Mouse (Mus musculus) left cerebral cortex, adult 2 months (tissue): ENCODE results near the gene Acot7. TPM values are rescaled to one million over a fixed set of nuclear protein-coding genes. Genes with fewer than 3 reads are reported as not detected.

ENCODE experiments used
- DNase-seq, 2 experiments: peaks; one replicate each; pipeline ENCODE4 v3.0.0; 2021 to 2022; ENCODE audit warnings: low spot score in 2 of 2, mixed read lengths in 1 of 2; ENCODE audit errors: extremely low spot score in 1 of 2
- H3K27ac ChIP-seq: fragments of 200-600 bp; 2 replicates; pipeline ENCODE4 v1.8.1; 2022
- H3K4me3 ChIP-seq: fragments of 200-600 bp; 2 replicates; pipeline ENCODE4 v1.8.1; 2022
- CTCF ChIP-seq: fragments of 200-600 bp; IDR thresholded peaks from 2 replicates; pipeline ENCODE4 v1.8.1; 2022; ENCODE audit warnings: antibody characterized with exemption, mild to moderate bottlenecking, moderate library complexity
- intact Hi-C: fragments of 180-260 bp; cut with DNase I; formaldehyde crosslinking; loops from one replicate; pipeline ENCODE4 v1.15.1; 2025
- total RNA-seq, 2 experiments: library from RNA; stranded (reverse); gene quantifications; 2 replicates each; pipeline ENCODE4 v1.2.3; 2021

Gene Acot7
- total RNA-seq, 2 experiments from 2014 or later = 300 to 307 TPM

DNA sequence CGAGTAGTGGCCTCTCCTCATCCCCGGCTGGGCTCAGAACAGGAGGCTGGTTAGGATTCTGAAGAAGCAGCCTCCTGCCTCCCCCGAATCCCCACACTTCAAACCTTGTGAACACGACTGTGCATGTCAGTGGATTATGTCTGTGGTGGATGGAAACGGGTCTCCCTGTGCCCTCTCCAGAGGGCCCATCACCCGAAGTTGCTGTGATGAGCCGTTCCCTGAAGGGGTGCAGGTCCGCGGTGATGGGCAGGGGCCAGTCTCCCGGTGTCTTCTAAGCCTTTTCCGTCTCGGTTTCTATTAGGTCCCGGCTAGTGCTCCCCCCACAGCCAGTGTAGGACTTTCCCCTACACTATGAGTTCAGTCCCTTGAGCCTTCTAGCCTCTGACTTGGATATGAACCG, 120.9 kb downstream of the Acot7 start:
- H3K27ac ChIP-seq = no peak overlapping the region
- intact Hi-C loops = no loop called here
- H3K4me3 ChIP-seq = no peak overlapping the region
- no peak for TF ChIP-seq CTCF
- DNase-seq = no peak

DNA sequence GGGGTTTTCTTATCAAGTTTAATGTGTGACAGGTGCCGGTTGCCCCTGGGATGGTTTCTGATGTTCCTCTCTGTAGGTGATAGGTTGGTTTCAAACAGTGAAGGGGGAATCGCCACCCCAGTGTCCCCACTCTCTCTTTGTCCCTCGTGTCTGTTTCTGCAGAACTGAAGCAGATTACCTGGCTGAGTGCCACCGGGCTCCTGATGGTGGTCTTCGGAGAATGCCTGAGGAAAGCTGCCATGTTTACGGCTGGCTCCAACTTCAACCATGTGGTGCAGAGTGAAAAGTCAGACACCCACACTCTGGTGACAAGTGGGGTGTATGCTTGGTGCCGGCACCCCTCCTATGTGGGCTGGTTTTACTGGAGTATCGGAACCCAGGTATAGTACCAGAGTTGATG, 122.4 kb downstream of the Acot7 start:
- no peak overlapping the region for H3K27ac ChIP-seq
- TF ChIP-seq CTCF = no peak
- DNase-seq = no peak
- no peak overlapping the region for H3K4me3 ChIP-seq
- intact Hi-C loops = no loop called here

DNA sequence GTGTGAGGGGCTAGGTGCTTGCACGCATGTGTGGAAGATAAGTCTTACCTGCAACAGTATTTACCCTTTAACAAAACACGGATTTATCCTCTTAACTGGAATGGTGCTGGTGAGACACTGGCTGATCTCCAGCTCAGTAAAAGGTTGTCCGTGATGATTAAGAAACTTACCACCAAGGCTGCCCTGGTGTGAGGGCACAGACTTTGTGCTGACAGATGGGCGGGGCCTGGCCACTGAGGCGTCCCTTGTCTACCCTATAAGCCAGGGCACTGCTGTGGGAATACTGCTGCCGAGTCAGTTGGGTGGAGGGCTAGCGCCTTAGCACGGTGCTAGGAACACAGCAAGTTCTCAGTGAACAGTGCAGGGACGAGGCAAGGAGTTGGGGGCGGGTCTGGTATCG, 124.1 kb downstream of the Acot7 start:
- intact Hi-C loops = no loop called here
- no peak for TF ChIP-seq CTCF
- DNase-seq = no peak
- Histone ChIP-seq H3K4me3 (no peak overlapping the region), H3K27ac (no peak overlapping the region)

GRCm38 (mm10) chr4:152303172-152303571, 125.2 kb downstream of the Acot7 start:
- Histone ChIP-seq H3K27ac (no peak overlapping the region), H3K4me3 (no peak overlapping the region)
- intact Hi-C loops = no loop called here
- TF ChIP-seq CTCF = no peak
- no peak for DNase-seq

DNA sequence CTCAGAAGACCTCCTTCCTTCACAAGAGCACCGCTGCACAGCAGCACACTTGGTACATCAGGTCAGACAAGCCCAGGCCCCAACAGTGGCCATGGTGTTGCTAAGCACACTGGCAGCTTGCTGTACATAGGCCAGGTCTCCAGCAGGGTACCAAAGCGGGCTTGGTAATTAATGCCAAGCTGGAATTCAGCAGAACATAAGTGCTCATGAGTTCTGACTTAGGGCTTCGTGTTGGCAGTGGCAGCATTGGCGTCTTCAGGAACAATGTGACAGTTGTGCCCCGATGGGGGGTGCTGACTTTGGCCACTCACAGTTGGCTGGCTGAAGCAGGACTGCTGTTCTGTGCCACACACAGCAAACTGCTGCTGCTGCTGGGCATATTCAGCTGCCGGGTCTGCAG, 126.8 kb downstream of the Acot7 start:
- intact Hi-C loops = no loop called here
- no peak overlapping the region for H3K4me3 ChIP-seq
- TF ChIP-seq CTCF = no peak
- DNase-seq = no peak
- no peak overlapping the region for H3K27ac ChIP-seq

DNA sequence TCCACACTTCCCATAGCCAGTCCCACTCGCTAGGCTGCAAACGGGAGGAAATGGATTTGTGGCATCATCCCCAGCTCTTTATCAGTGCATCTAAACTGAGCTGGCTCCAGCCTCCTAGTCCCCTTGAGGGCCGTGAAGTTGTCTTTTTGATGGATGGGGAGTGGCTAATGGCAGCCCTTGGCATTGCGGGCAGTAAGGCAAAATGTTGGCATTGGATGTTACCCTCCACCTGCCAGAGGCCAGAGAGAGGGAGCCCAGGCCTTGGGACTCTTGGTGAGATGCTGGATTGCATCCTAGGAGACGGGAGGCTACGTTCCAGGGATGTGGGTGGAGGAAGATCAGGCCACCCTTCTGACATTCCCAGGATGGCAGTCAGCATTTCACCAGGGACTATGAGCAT, 128.1 kb downstream of the Acot7 start:
- intact Hi-C loops = no loop called here
- H3K4me3 ChIP-seq = no peak overlapping the region
- no peak overlapping the region for H3K27ac ChIP-seq
- TF ChIP-seq CTCF = no peak
- no peak for DNase-seq

GRCm38 (mm10) chr4:152307542-152307941, 129.6 kb downstream of the Acot7 start:
- intact Hi-C loops = no loop called here
- TF ChIP-seq CTCF = no peak

DNA sequence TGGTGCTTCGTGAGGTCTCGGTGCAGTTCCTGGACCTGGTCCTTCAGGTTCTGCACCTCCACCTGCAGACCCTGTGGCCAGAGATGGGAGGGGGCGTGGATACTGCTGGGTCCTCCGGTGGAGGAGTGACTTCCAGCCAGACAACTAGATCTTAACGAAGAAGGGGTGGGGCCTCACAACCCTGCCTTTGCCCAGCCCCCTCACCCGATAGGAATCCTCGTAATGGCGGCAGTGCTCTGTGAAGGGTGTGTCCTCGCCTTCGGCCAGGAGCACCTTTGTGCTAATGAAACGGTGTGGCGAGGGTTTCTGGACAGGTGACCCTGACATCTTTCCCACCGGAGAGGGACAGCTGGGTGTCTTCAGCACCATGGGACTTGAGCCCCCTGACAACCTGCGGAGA, 134.3 kb downstream of the Acot7 start:
- intact Hi-C loops = no loop called here
- Histone ChIP-seq H3K4me3 (no peak overlapping the region), H3K27ac (no peak overlapping the region)
- TF ChIP-seq CTCF = no peak
- DNase-seq = no peak

More at GRCm38 (mm10) chr4:152307542-152307941, 129.6 kb downstream of the Acot7 start:
- Histone ChIP-seq H3K4me3 (no peak overlapping the region), H3K27ac (no peak overlapping the region)
- no peak for DNase-seq

- peak; percentile 43 to 50 for DNase-seq
- Histone ChIP-seq H3K27ac (no peak overlapping the region), H3K4me3 (peak overlapping the region; percentile 47)
- intact Hi-C loops = no loop called here
- TF ChIP-seq CTCF = no peak
Observed at GRCm38 (mm10) chr4:152313211-152313632, 135.3 kb downstream of the Acot7 start.

GRCm38 (mm10) chr4:152313934-152314333, 136.0 kb downstream of the Acot7 start:
- Histone ChIP-seq H3K27ac (no peak overlapping the region), H3K4me3 (no peak overlapping the region)
- DNase-seq = no peak
- intact Hi-C loops = no loop called here
- peak; percentile 18 for TF ChIP-seq CTCF

GRCm38 (mm10) chr4:152315498-152316213, 137.7 kb downstream of the Acot7 start:
- no peak for DNase-seq
- intact Hi-C loops = no loop called here
- no peak for TF ChIP-seq CTCF
- H3K27ac ChIP-seq = peak overlapping the region; percentile 44
- peak overlapping the region; percentile 48 for H3K4me3 ChIP-seq

GRCm38 (mm10) chr4:152317631-152318033, 139.7 kb downstream of the Acot7 start:
- TF ChIP-seq CTCF = no peak
- Histone ChIP-seq H3K27ac (no peak overlapping the region), H3K4me3 (no peak overlapping the region)
- intact Hi-C loops = no loop called here
- DNase-seq = no peak
